Mouse (Mus musculus) bone marrow, adult 2 months (tissue): ENCODE results near the gene Dnaja2.

ENCODE experiments used
- CTCF ChIP-seq: fragments of 200-500 bp; IDR thresholded peaks from 2 replicates; pipeline ENCODE4 v1.5.1; 2011; ENCODE audit warnings: low read length, control low read depth; ENCODE audit not compliant: control insufficient read depth, insufficient read depth
- POLR2A ChIP-seq: fragments of 200-500 bp; IDR thresholded peaks from 2 replicates; pipeline ENCODE4 v1.6.1; 2011; ENCODE audit warnings: low read depth, mild to moderate bottlenecking, control low read depth, low read length, borderline replicate concordance; ENCODE audit not compliant: control insufficient read depth

DNA sequence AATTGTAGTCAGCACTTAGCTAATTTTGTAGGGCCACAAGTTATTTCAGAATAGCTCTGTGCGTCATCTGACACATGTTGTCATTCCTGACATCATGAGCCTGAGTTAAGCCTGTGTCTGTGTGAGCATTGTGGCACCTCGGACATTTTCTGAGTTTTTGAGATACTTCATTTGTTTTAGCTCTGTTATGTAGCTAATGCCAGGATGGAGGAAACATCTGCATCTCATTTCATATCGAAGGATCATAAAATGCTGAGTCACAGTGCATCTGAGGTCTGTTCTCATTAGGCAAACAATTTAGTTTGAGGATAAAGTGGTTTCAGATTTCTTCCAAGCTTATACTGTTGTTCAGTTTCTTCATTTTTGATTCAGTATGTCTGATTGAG lies 2.5 kb upstream of the Dnaja2 start:
- TF ChIP-seq POLR2A: no peak
- TF ChIP-seq CTCF: no peak
